In the genomic region with DNA sequence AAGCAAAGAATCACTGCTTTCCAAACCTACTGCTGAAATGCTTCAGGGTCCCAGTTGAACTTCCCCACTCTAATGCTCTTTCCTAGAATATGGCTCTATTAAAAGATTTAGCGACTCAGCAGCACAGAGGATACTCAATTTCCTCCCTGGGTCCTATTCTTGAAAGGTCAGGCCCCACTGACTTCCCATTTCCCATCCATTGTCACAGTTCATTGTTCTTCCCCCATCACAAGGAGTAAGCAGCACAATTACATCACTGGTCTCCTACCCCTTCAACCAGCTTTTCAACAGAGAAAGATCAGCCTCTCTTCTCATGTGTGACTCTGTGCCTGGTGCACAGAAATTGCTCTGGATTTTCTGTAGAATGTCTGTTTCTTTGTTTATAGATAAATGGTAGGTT, we compare ENCODE assay signal across 18 mouse cellular contexts.
DNase-seq lines count a peak whose midpoint lies in the region; ATAC-seq lines count a peak whose summit lies in the region.
"Had no signal": no experiment of that assay in that cellular context is flagged by ENCODE, and none has a peak within 500 bp of the region (broad histone marks: within the 10 kb centered on the region; RNA-seq: fewer than 3 reads in every experiment).

No protein-coding gene starts in this region.

- H3K9ac ChIP-seq in heart, embryonic 13.5 days: no peak overlapping the region
- H3K9ac ChIP-seq in liver, embryonic 13.5 days: no peak overlapping the region
- H3K9ac ChIP-seq: embryonic facial prominence, embryonic 13.5 days; forebrain, embryonic 13.5 days; heart, embryonic 15.5 days; stomach, embryonic 15.5 days had no signal

- H3K4me1 ChIP-seq in heart, embryonic 13.5 days: no peaks in the 10 kb centered on the region
- H3K4me1 ChIP-seq in liver, embryonic 13.5 days (replicated peaks): peaks cover 3% of the 10 kb centered on the region; the same call in 1 of the 2 replicates
- H3K4me1 ChIP-seq: embryonic facial prominence, embryonic 13.5 days; forebrain, embryonic 13.5 days; heart, embryonic 15.5 days; stomach, embryonic 15.5 days had no signal

- ATAC-seq in heart, embryonic 13.5 days (ENCODE audit: extremely low read depth, insufficient number of reproducible peaks, low FRiP score, low TSS enrichment): no peak
- peak; percentile 43; the same call in 1 of the 2 replicates for ATAC-seq in liver, embryonic 13.5 days (ENCODE audit: low read depth)
- ATAC-seq: CD4-positive, CD25-positive, alpha-beta regulatory T cell, adult 4 months; forebrain, embryonic 13.5 days; hindbrain, postnatal 0 days had no signal

- 64% methylated on average over 1 of the region's 1 CpGs for WGBS in heart, embryonic 13.5 days
- WGBS in liver, embryonic 13.5 days (ENCODE audit: insufficient replicate concordance): 8% methylated on average over 1 of the region's 1 CpGs

- intact Hi-C loops in heart, postnatal 10 days (cut with DNase I): no loop called here

- 0 out of 2 replicates have a peak overlapping the region, but pooled peaks have one; percentile 45 for H3K27ac ChIP-seq in heart, embryonic 13.5 days (replicated peaks)
- no peak overlapping the region for H3K27ac ChIP-seq in liver, embryonic 13.5 days
- H3K27ac ChIP-seq: embryonic facial prominence, embryonic 13.5 days; forebrain, embryonic 13.5 days; gastrocnemius, adult 2 months; heart, embryonic 15.5 days; hindbrain, postnatal 0 days; stomach, embryonic 15.5 days had no signal

- DNase-seq in heart, postnatal 10 days: no peak
- peak; percentile 4 for DNase-seq in lung, postnatal 25 days (ENCODE audit: low spot score)
- DNase-seq in lung, postnatal 14 days: no peak
- no peak for DNase-seq in liver, embryonic 13.5 days
- DNase-seq in telencephalon, adult 2 months (ENCODE audit: low read depth, low spot score): peak; percentile 6
- DNase-seq in thymus, postnatal 36 days: no peak
- DNase-seq in ovary, postnatal 14 days (ENCODE audit: low spot score): no peak
- DNase-seq: cerebellum, adult 9-10 months; gastrocnemius, adult 2 months; left cerebral cortex, postnatal 4 days; right cerebral cortex, postnatal 25 days had no signal

- no peaks in the 10 kb centered on the region for H3K36me3 ChIP-seq in heart, embryonic 13.5 days
- H3K36me3 ChIP-seq in liver, embryonic 13.5 days: no peaks in the 10 kb centered on the region
- H3K36me3 ChIP-seq: embryonic facial prominence, embryonic 13.5 days; heart, embryonic 15.5 days; stomach, embryonic 15.5 days had no signal

- H3K4me3 ChIP-seq in heart, embryonic 13.5 days: no peak overlapping the region
- H3K4me3 ChIP-seq in liver, embryonic 13.5 days (replicated peaks): no peak overlapping the region
- H3K4me3 ChIP-seq: embryonic facial prominence, embryonic 13.5 days; forebrain, embryonic 13.5 days; gastrocnemius, adult 2 months; heart, embryonic 15.5 days; stomach, embryonic 15.5 days had no signal

- H3K27me3 ChIP-seq in heart, embryonic 13.5 days (replicated peaks): no peaks in the 10 kb centered on the region
- no peaks in the 10 kb centered on the region for H3K27me3 ChIP-seq in liver, embryonic 13.5 days
- H3K27me3 ChIP-seq: embryonic facial prominence, embryonic 13.5 days; forebrain, embryonic 13.5 days; heart, embryonic 15.5 days; stomach, embryonic 15.5 days had no signal

- no peaks in the 10 kb centered on the region for H3K9me3 ChIP-seq in heart, embryonic 13.5 days
- H3K9me3 ChIP-seq in liver, embryonic 13.5 days (replicated peaks): no peaks in the 10 kb centered on the region
- H3K9me3 ChIP-seq: embryonic facial prominence, embryonic 13.5 days; forebrain, embryonic 13.5 days; heart, embryonic 15.5 days; stomach, embryonic 15.5 days had no signal

- no peak overlapping the region for H3K4me2 ChIP-seq in heart, embryonic 13.5 days
- no peak overlapping the region for H3K4me2 ChIP-seq in liver, embryonic 13.5 days
- H3K4me2 ChIP-seq: embryonic facial prominence, embryonic 13.5 days; forebrain, embryonic 13.5 days; heart, embryonic 15.5 days; stomach, embryonic 15.5 days had no signal

Comparison
In these comparisons a context has a peak if more than half of its experiments do, and no peak if none do; other contexts are left out.
1. DNase-seq: peak in lung, postnatal 25 days (single experiment) and telencephalon, adult 2 months (single experiment); none in heart, postnatal 10 days (0 of 2), lung, postnatal 14 days (single experiment), liver, embryonic 13.5 days (single experiment), thymus, postnatal 36 days (0 of 2) and ovary, postnatal 14 days (single experiment).